Mouse (Mus musculus) cerebellum, postnatal 25 days (tissue): Measurements from ENCODE around the gene Vmn1r120.
"Not testable (repeated sequence)": the region's sequence is repeated elsewhere in the genome, so short reads cannot be mapped to it uniquely, and the experiment has no call there.

Experiments used
- DNase-seq, 2 experiments: peaks; one replicate each; pipeline ENCODE4 v3.0.0; 2021; ENCODE audit warnings: mixed read lengths in 2 of 2

Gene Vmn1r120

GRCm38 (mm10) chr7:21053684-21054083, at the start of gene Vmn1r120:
Vmn1r120 (minus strand) TSS chr7:21053784.
- DNase-seq = not testable (repeated sequence)

GRCm38 (mm10) chr7:21098413-21098812, 44.8 kb upstream of the Vmn1r120 start, which contains the start of gene Vmn1r121:
Vmn1r121 (minus strand) TSS chr7:21098513.
- DNase-seq = not testable (repeated sequence)

DNA sequence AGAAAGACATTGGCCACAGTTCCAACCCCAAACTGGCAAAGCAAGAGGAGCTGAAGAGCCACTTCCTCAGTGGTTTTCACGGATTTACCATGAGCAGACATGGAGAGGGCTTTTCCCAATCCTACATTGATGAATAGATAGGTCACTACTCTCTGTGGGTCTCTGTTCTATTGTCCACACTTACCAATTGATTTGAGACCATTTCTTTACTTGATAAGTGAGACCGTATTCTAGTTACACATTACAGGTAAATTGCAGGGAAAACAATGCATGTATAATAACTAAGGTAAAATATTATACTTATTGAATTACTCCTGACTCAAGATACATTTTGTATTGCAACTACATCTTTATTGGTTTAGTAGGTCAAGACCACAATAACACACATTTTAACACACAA, 41.2 kb downstream of the Vmn1r120 start, which contains the start of gene Vmn1r119:
Gene Vmn1r119 (minus strand): TSS at position 101 of the 400 bp plus-strand sequence.
- DNase-seq = not testable (repeated sequence)
